Mouse (Mus musculus) gastrocnemius, postnatal 36 days (tissue): Measurements from ENCODE around the gene Zfp972. TPM values are rescaled to one million over a fixed set of nuclear protein-coding genes. Genes with fewer than 3 reads are reported as not detected.
"Not testable (repeated sequence)": the region's sequence is repeated elsewhere in the genome, so short reads cannot be mapped to it uniquely, and the experiment has no call there.

Source experiments
- DNase-seq, 2 experiments: peaks; one replicate each; pipeline ENCODE4 v3.0.0; 2022
- intact Hi-C: fragments of 180-260 bp; cut with DNase I; formaldehyde crosslinking; loops from one replicate; pipeline ENCODE4 v1.15.1; 2025
- long read RNA-seq, 2 experiments: library from polyadenylated mRNA; stranded (forward); transcript quantifications; one replicate each; pipeline ENCODE4 v2.0.0; 2021
- total RNA-seq, 2 experiments: library from RNA; stranded (reverse); gene quantifications; 2 replicates each; pipeline ENCODE4 v1.2.3; 2021

Gene Zfp972
- under 1 TPM in 1 of 2 experiments, not detected in 1; 0.51 TPM for total RNA-seq
- long read RNA-seq, experiment 1, result 0 reads
- long read RNA-seq, experiment 2, result 0 reads

GRCm38 (mm10) chr2:177925563-177926103, at the start of gene Zfp972:
Zfp972 (minus strand) TSS chr2:177925613.
- intact Hi-C loops, DNase-seq: not testable (repeated sequence)

DNA sequence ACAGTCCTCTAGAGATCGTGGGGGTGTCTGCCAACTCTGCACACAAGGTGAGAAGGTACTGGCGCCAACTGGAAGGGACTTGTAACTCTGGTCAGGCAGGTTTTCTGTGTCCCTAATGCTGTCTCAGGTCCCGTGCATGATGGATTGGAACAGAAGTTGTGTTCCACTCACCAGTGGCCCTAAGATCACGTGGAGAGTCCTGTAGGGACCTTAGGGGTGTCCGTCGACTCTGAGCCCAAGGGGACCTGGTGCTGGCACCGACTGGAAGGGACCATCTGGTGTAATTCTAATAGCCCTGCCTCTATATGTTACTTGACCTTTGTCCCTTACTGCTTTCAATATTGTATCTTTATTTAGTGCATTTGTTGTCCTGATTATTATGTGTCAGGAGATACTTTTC, 49.4 kb upstream of the Zfp972 start:
- DNase-seq, intact Hi-C loops: not testable (repeated sequence)

GRCm38 (mm10) chr2:177957145-177957544, 31.7 kb upstream of the Zfp972 start, which contains the start of gene Gm14326:
Gm14326 (minus strand) TSS chr2:177957297.
- intact Hi-C loops, result not testable (repeated sequence)
- peak; percentile 72 to 73 for DNase-seq

DNA sequence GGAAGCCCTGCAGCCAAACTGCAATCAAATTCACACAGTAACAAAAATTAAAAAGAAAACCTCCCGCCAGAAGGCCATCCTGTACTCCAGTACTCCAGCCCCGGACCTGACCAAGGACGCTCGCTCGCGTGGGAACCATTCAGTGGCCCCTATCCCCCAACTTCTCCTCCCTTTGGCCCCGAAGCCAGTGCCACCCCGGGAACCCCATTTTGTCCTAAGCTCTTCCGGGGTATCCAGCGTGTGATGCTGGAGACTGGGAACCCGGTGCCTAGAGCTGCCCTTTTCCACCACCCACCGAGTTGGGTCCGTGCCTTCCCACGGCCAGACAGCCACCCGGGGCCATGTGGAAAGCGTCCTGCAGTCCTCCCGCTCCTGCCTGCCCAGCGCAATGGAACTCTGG, 31.3 kb upstream of the Zfp972 start:
- peak in 1 of 2 experiments; percentile 14 for DNase-seq
- intact Hi-C loops, result not testable (repeated sequence)

GRCm38 (mm10) chr2:177903276-177903675, 22.1 kb downstream of the Zfp972 start:
- intact Hi-C loops, DNase-seq: not testable (repeated sequence)

GRCm38 (mm10) chr2:177898171-177898570, 27.2 kb downstream of the Zfp972 start:
- DNase-seq, intact Hi-C loops: not testable (repeated sequence)

DNA sequence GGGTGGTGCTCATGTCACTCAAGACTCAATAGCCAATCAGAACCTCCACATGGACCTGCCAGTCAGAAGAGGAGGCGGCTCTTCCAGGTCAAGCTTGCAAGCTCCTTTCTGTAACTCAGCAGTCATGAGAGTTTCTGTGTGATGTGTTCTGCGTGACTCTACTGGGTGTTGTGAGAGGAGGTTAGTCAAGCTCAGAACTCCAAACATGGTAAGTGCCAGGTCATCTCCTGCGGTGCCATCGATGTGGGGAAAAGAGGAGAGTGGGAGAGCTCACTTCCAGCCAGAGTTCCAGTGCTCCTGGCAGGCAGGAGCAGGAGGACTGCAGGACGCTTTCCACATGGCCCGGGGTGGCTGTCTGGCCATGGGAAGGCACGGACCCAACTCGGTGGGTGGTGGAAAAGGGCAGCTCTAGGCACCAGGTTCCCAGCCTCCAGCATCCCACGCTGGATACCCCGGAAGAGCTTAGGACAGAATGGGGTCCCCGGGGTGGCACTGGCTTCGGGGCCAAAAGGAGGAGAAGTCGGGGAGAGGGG, 28.3 kb downstream of the Zfp972 start, which contains the start of gene Gm14327:
Gene Gm14327, plus strand, starts transcription at position 51 of the 533 bp plus-strand sequence.
- intact Hi-C loops, result not testable (repeated sequence)

DNA sequence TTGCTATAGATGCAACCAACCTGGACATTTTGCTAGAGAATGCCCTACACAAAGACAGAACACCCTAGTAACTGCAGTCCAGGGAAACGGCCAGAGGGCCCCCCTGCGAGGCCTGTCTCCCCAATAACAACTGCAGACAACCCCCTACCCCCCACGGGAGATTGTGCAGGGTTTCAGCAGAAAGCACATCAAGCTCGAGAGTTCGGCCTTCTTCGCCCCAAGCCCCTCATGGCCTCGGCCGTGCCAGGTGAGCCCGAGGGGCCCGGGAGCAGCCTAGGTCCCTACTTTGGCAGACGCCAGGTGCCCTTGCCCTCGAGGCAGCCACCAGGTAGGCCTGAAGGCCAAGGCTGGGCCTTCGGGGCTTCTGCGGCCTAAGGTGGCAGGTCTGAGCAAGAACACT, 37.7 kb downstream of the Zfp972 start:
- DNase-seq, intact Hi-C loops: not testable (repeated sequence)

More for the DNA sequence above, 28.3 kb downstream of the Zfp972 start, which contains the start of gene Gm14327:
- not testable (repeated sequence) for DNase-seq

DNA sequence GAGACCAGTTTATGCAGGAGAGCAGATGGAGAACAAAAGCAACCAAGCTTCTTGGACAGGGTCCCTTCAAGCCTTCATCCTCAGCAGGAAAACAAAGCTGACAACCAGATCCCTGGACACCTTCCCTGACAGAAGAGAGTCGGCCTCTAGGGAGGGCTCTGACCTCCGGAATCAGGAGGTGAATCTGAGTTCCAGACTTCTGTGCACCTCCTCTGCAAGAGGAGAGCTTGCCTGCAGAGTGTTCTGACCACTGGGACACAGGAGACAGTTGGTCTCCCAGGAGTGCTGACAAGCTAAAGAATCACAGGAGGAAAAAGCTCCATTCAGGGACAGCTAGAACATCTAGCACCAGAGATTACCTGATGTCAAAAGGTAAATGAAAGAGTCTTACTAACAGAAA, 63.2 kb downstream of the Zfp972 start:
- DNase-seq, intact Hi-C loops: not testable (repeated sequence)

Other genes starting within 250 kb of the Zfp972 start
- gene Gm14322, start 166.3 kb downstream of the Zfp972 start, total RNA-seq, result 10 to 100 TPM; 19.6 to 25.9 TPM
- 10 to 100 TPM; 73.6 to 83.3 TPM for gene Gm14325, start 85.3 kb downstream of the Zfp972 start, total RNA-seq
- gene Gm14327, start 28.5 kb downstream of the Zfp972 start, total RNA-seq, result 1 to 10 TPM; 2.9 to 4.4 TPM
- 10 to 100 TPM; 28.1 to 34.8 TPM for gene Gm14326, start 31.7 kb upstream of the Zfp972 start, total RNA-seq
- 10 to 100 TPM; 27.3 to 29.4 TPM for gene Zfp971, start 97.7 kb upstream of the Zfp972 start, total RNA-seq
- gene Zfp931, start 152.9 kb upstream of the Zfp972 start, total RNA-seq, result 1 to 10 TPM; 9.0 to 9.9 TPM
- not detected for gene Phactr3, start 193.4 kb upstream of the Zfp972 start, total RNA-seq